Mouse (Mus musculus) gastrocnemius, postnatal 14 days (tissue): ENCODE results near the gene Sgpp1. TPM values are rescaled to one million over a fixed set of nuclear protein-coding genes. Genes with fewer than 3 reads are reported as not detected.
"Not testable (repeated sequence)": the region's sequence is repeated elsewhere in the genome, so short reads cannot be mapped to it uniquely, and the experiment has no call there.

Experiments used
- DNase-seq: peaks from one replicate; pipeline ENCODE4 v3.0.0; 2021; ENCODE audit warnings: mixed read lengths
- intact Hi-C: fragments of 180-260 bp; cut with DNase I; formaldehyde crosslinking; loops from one replicate; pipeline ENCODE4 v1.15.1; 2025; ENCODE audit warnings: low total_unique reads
- total RNA-seq, 2 experiments: library from RNA; stranded (reverse); gene quantifications; 2 replicates each; pipeline ENCODE4 v1.2.3; 2021

Sgpp1 gene
- total RNA-seq, 2 experiments from 2014 or later, result 12.1 to 14.5 TPM

- DNase-seq, result no peak
- intact Hi-C loops, result no loop called here
Observed at GRCm38 (mm10) chr12:75734891-75735245, 661 bp downstream of the Sgpp1 start.

GRCm38 (mm10) chr12:75734167-75734566, 1.4 kb downstream of the Sgpp1 start:
- intact Hi-C loops, result no loop called here
- no peak for DNase-seq

- intact Hi-C loops, result no loop called here
- DNase-seq, result no peak
Observed at GRCm38 (mm10) chr12:75733331-75734070, 2.0 kb downstream of the Sgpp1 start.

- intact Hi-C loops, result no loop called here
- DNase-seq, result no peak
Observed at GRCm38 (mm10) chr12:75731927-75732443, 3.5 kb downstream of the Sgpp1 start.

GRCm38 (mm10) chr12:75731508-75731907, 4.0 kb downstream of the Sgpp1 start:
- intact Hi-C loops, result no loop called here

GRCm38 (mm10) chr12:75730458-75730857, 5.1 kb downstream of the Sgpp1 start:
- intact Hi-C loops, result no loop called here
- peak; percentile 10 for DNase-seq

More at GRCm38 (mm10) chr12:75731508-75731907, 4.0 kb downstream of the Sgpp1 start:
- no peak for DNase-seq

- no peak for DNase-seq
Observed at GRCm38 (mm10) chr12:75729876-75730275, 5.7 kb downstream of the Sgpp1 start.

GRCm38 (mm10) chr12:75727333-75728125, 8.0 kb downstream of the Sgpp1 start:
- no peak for DNase-seq
- intact Hi-C loops, result no loop called here

More at GRCm38 (mm10) chr12:75729876-75730275, 5.7 kb downstream of the Sgpp1 start:
- intact Hi-C loops, result no loop called here

- no peak for DNase-seq
- intact Hi-C loops, result no loop called here
Observed at GRCm38 (mm10) chr12:75726349-75726861, 9.1 kb downstream of the Sgpp1 start.

GRCm38 (mm10) chr12:75724621-75725324, 10.8 kb downstream of the Sgpp1 start:
- intact Hi-C loops, result no loop called here
- no peak for DNase-seq

GRCm38 (mm10) chr12:75723839-75724463, 11.6 kb downstream of the Sgpp1 start:
- intact Hi-C loops, result no loop called here

GRCm38 (mm10) chr12:75721941-75722340, 13.6 kb downstream of the Sgpp1 start:
- intact Hi-C loops, result no loop called here
- no peak for DNase-seq

More at GRCm38 (mm10) chr12:75723839-75724463, 11.6 kb downstream of the Sgpp1 start:
- DNase-seq, result no peak

- intact Hi-C loops, result no loop called here
- DNase-seq, result no peak
Observed at GRCm38 (mm10) chr12:75721006-75721405, 14.5 kb downstream of the Sgpp1 start.

GRCm38 (mm10) chr12:75713596-75713995, 21.9 kb downstream of the Sgpp1 start:
- intact Hi-C loops, result no loop called here
- no peak for DNase-seq

GRCm38 (mm10) chr12:75712905-75713304, 22.6 kb downstream of the Sgpp1 start:
- DNase-seq, intact Hi-C loops: not testable (repeated sequence)

GRCm38 (mm10) chr12:75710596-75711376, 24.7 kb downstream of the Sgpp1 start:
- intact Hi-C loops, result no loop called here
- DNase-seq, result no peak

- DNase-seq, result peak; percentile 9
- intact Hi-C loops, result no loop called here
Observed at GRCm38 (mm10) chr12:75709506-75709905, 26.0 kb downstream of the Sgpp1 start.

GRCm38 (mm10) chr12:75706670-75707069, 28.9 kb downstream of the Sgpp1 start:
- intact Hi-C loops, result no loop called here
- no peak for DNase-seq

- intact Hi-C loops, result no loop called here
- no peak for DNase-seq
Observed at GRCm38 (mm10) chr12:75702739-75703122, 32.8 kb downstream of the Sgpp1 start.
